Mouse (Mus musculus) layer of hippocampus, adult 11-12 months (tissue): Measurements from ENCODE around the gene Nos1ap.

Experiments used
- DNase-seq: peaks from one replicate; pipeline ENCODE4 v3.0.0; 2022; ENCODE audit warnings: low spot score

Nos1ap gene

GRCm38 (mm10) chr1:170353335-170353734, 236.3 kb downstream of the Nos1ap start:
- DNase-seq, result no peak

GRCm38 (mm10) chr1:170351080-170351479, 238.6 kb downstream of the Nos1ap start:
- no peak for DNase-seq

GRCm38 (mm10) chr1:170346266-170346665, 243.4 kb downstream of the Nos1ap start:
- no peak for DNase-seq

DNA sequence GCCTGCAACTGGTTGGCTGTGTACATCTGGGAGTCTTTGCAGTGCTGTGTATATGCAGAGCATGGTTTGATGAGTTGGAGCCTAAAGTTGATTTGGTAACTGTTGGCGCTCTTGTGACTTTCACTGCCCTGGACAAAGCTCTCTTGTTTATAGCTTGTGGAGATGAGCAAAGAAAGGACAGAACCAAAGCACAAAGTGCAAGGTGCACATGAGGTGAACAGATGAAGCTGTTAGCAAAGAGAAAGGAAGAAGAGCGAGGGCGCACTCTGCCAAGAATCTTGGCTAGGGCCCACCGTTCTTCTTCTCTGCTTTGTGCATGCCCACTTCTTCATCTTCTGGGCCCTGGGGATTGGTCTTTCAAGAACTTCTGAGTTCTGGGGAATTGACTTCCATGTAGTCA, 245.8 kb downstream of the Nos1ap start:
- no peak for DNase-seq

DNA sequence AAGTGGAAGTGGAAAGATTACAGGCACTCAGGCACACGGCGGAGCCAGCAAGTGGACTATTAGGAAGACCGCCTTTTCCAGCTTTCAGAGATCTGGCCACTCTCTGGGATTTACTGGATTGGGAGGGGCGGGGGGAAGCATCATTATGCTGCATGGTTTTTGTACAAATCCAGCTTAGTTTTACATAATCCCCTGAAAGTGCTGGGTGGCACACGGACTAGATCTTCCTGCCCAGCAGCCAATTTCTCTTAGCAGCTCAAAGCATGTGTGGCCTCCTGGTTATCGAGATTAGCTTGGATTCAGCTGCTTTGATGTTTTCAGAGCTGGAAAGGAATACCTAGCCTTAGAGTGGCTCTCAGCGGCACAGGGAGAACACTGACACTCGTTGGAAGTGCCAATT, 246.6 kb downstream of the Nos1ap start:
- DNase-seq, result no peak

DNA sequence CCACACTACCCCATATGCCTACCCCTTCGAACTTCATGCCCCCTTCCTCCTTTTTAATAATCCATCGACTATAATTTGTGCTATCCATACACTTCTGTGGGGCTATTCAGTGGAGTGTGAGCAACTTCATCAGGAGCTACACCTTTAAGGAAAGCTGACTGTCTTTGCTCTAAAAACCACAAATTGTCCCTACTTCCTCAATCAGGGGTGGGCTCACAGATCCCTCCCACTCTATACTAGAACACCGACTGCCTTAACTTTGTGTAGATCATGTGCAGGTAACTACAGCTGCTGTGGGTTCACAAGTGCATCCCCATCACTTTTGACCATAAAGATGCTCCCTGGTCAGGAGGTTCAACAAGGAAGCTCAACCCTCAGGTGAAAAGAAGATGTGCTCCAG, 249.7 kb downstream of the Nos1ap start:
- no peak for DNase-seq

GRCm38 (mm10) chr1:170332775-170333174, 256.9 kb downstream of the Nos1ap start:
- no peak for DNase-seq

- DNase-seq, result no peak
These were observed 257.7 kb downstream of the Nos1ap start for GRCm38 (mm10) chr1:170331926-170332325.

DNA sequence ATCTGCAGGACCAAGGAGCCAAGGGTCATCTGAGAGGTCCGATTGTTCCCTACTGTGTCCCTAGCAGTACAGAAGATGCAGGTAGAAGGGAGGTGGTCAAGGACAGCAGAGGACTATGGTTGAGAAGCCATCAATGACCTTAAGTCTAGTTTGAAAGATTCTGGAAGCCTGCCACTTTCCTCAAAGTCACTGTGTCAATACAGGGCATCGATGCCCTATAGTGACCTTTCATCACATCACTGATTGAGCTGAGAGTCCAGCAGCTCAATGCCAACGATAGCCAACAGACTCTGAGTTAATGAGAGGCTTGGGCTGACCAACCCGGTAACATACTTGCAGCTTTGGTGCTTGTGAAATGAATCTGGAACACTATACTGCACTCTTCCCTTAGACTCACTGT, 264.4 kb downstream of the Nos1ap start:
- DNase-seq, result no peak

GRCm38 (mm10) chr1:170324312-170324711, 265.3 kb downstream of the Nos1ap start:
- no peak for DNase-seq

GRCm38 (mm10) chr1:170323001-170323400, 266.7 kb downstream of the Nos1ap start:
- DNase-seq, result no peak

DNA sequence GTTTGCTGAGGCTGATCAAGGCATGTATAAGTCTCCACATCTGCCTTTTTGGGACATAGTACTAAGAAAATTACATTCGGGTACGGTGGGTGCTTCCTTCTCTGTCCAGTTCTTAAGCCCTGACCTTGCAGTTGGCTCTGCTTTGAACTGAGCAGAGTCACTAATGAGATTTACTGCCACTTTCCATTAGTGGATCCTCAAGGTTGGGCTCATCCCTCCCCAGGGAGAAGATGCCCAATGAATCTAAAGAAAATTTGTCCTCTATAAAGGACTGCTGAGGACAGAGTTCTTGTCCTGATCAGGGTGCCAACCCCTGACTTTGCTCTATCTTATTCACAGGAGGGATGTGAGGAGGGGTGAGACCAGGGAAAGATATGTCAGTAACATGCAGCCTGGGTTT, 267.6 kb downstream of the Nos1ap start:
- no peak for DNase-seq

DNA sequence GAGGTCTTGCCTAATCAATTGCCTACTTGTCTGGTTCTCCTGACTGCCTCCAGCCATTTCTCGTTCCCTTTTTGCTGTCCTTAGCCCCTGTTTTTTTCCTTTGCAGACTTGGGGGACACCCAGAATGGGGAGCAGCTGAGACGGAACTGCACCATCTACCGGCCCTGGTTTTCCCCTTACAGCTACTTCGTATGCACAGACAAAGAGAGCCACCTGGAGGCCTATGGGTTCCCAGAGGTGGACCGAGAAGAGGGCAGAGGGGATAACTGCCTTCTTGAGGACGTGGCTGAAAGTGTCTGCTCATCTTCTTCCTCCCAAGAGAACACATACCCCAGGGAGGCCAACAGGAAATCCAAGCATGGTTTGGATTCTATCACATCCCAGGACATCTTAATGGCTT, 278.2 kb downstream of the Nos1ap start:
- no peak for DNase-seq

- no peak for DNase-seq
These were observed 281.2 kb downstream of the Nos1ap start, which contains the start of gene Spata46 for GRCm38 (mm10) chr1:170308503-170308902. Spata46 (plus strand) TSS chr1:170308803.

DNA sequence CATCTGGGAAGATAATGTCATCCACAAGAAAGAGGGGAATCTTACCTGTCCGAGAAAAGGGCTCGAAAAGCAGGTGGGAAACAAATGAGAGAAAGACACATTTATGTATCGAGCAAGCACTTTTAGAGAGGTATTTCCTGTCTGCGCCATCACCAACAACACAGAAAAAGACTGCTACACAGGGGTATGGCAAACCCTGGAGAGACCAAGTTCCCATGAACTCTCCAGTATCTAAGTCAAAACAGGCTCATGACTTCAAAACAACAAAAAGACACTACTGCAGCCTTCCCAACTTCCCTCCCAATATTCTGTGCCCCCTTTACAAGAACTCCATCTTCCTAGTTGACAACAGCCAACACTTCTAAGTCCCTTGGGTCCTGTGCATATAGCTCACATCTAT, 283.4 kb downstream of the Nos1ap start, which contains the start of gene Gm7694:
Gene Gm7694, minus strand, starts transcription at position 101 of the 400 bp plus-strand sequence.
- DNase-seq, result no peak

DNA sequence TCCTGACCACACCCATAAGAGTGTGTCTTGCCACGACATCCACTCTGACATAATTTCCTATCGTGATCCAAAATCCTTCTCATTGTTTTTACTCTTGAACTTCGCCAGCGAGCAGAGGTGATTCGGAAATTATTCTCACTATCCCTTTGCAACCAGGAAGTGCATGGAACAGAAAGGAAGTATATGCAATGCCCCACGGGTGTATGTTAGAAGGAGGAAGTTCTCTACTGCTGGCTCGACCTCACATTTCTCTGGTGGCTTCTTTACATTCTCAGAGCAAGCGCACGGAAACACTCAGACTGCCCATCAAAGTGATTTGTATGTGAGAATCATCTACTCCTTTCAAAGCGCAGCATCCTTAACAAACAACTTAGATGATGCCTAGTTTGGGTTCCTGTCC, 284.7 kb downstream of the Nos1ap start:
- no peak for DNase-seq

GRCm38 (mm10) chr1:170303103-170303502, 286.6 kb downstream of the Nos1ap start:
- no peak for DNase-seq

DNA sequence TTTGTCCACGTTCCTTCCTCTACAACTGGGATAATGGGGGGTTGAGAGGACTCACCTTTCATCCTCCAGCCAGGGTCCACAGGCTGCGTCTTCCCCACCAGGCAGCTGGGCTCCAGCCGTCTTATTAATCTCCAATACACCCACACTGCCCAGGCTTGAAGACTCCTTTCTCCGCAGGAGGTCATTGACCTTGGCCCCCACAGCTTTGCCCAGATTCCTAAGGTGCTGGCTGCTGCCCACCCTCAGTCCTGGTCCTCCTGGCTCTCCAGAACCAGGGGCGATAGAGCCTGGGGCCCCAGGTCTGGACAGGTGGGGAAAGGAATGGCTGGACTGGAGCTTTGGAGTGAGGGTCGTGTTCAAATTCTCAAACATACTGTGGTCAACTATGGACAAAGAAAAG, 287.2 kb downstream of the Nos1ap start:
- DNase-seq, result no peak

DNA sequence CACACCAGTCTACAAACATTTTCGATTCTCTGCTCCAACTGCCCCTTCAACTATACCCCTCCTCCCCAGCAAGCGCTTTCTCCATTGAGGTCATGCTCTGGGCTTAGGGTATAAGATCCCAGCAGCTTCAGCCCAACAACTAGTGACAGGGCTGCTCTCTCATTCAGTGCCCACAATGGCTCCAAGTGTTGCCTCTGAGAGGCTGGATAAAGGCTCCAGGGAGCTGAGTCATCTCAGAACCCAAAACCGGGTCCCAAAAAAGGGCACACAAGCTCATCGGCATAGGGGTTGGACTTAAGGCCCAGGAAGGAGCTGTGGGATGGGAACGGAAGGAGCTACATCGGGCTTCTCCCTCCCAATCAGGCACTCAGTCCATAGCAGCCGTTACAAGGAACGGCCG, 288.0 kb downstream of the Nos1ap start:
- no peak for DNase-seq

DNA sequence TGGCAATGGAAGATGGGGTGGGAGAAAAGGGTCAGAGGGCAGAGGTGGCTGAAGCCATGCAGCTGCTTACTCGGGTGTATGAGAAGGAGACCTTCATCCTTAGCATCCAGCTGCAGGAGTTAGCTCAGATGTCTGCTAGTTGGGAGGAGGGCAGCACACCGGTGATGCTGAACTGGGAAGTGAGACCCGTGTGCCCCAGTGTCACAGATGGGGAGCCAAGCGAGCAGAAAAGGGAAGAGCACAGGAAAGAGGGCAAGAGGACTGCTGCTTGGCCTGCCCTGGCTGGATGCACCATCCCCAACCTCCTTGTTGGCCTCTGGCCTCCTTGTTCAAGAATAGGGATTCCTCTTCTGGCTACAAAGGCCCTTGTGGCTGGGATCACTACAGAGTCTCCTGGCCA, 290.2 kb downstream of the Nos1ap start:
- DNase-seq, result no peak

- DNase-seq, result no peak
These were observed 294.7 kb downstream of the Nos1ap start for GRCm38 (mm10) chr1:170294786-170295570.

DNA sequence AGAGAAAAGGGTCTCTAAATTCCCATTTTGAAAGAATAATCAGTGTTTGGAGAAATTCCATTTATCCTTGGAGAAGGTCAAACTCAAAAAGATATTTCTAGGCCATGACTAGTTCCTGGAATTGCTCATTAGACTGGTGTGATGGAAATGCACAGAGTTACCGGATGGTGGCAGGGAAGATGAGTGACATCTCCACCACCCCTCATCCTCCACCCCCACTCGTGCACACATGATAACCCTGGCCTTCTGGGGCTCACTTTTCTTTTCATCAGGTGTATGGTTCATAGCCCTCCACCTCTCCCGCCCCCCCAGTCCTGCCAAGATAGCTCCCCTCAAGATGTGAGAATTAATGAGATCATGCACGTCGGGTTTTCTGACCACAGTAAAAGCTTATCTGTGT, 296.4 kb downstream of the Nos1ap start:
- DNase-seq, result no peak

GRCm38 (mm10) chr1:170292239-170292951, 297.3 kb downstream of the Nos1ap start:
- DNase-seq, result peak; percentile 78
